Mouse (Mus musculus) adrenal gland, postnatal 4 days (tissue): Measurements from ENCODE around the gene Nat9. TPM values are rescaled to one million over a fixed set of nuclear protein-coding genes. Genes with fewer than 3 reads are reported as not detected.

ENCODE experiments used
- DNase-seq, 2 experiments: peaks; one replicate each; pipeline ENCODE4 v3.0.0; 2021 to 2022; ENCODE audit warnings: low spot score in 2 of 2, mixed read lengths in 2 of 2
- long read RNA-seq, 2 experiments: library from polyadenylated mRNA; stranded (forward); transcript quantifications; one replicate each; pipeline ENCODE4 v2.0.0; 2021
- total RNA-seq, 2 experiments: library from RNA; stranded (reverse); gene quantifications; 2 replicates each; pipeline ENCODE4 v1.2.3; 2021

Gene Nat9
- 10 to 100 TPM; 21.6 to 22.1 TPM for total RNA-seq
- long read RNA-seq, experiment 1, transcript Nat9-203 (7 exons, 1,204 nt): major isoform, 8 of 22 reads
- long read RNA-seq, experiment 1, transcript Nat9-201 (7 exons, 1,143 nt): minor isoform, 7 of 22 reads
- long read RNA-seq, experiment 1, partial matches to known transcripts: 3 of 22 reads
- long read RNA-seq, experiment 1, other reads (novel, unspliced or antisense): 3 of 22 reads
- long read RNA-seq, experiment 2, transcript Nat9-203 (7 exons, 1,204 nt): major isoform, 9 of 19 reads
- long read RNA-seq, experiment 2, partial matches to known transcripts: 4 of 19 reads
- long read RNA-seq, experiment 2, other reads (novel, unspliced or antisense): 3 of 19 reads

DNA sequence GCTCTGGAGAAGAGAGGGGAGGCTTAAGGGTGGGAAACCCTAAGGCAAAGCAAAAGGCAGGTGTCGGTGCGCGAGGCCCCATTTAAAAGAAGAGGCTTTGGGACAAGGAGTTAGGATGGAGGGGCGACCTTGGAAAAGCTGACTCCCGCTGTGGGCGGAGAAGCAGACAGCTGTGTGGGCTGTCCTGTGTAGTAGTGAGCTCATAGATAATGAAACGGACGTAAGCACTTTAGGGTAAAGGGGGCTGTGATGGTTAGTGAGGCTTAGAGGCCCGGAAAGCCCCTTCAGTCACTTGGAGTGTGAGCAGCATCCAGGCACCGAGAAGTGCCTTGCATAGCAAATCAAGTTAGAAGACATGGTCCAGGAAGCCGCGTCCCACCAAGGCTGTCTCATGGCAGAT, at the start of gene Nat9:
Gene Nat9, minus strand, starts transcription at position 167 of the 400 bp plus-strand sequence.
- DNase-seq: no peak

DNA sequence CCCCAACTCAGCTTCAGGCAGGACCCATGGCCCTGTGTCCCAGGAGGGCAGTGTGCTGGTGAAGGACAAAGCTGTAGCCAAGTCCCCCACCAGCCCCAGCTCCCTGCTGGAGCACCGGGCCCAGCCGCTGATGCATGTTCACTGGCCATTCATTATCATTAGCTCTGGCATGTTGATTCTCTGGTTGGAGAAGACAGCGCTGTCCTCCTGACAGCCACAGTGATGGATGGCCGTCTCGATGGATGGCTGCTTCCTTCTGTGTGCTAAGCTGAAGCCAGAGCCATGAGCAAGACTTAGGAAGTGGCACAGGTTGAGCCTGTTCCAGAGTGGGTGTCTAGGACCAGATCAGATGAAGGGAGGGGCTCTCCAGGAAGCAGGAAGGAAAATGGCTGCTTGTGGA, 48.9 kb upstream of the Nat9 start:
- no peak for DNase-seq

- DNase-seq: no peak
These were observed 46.8 kb upstream of the Nat9 start for GRCm38 (mm10) chr11:115234320-115235044.

- DNase-seq: no peak
These were observed 46.0 kb upstream of the Nat9 start for GRCm38 (mm10) chr11:115233526-115234290.

DNA sequence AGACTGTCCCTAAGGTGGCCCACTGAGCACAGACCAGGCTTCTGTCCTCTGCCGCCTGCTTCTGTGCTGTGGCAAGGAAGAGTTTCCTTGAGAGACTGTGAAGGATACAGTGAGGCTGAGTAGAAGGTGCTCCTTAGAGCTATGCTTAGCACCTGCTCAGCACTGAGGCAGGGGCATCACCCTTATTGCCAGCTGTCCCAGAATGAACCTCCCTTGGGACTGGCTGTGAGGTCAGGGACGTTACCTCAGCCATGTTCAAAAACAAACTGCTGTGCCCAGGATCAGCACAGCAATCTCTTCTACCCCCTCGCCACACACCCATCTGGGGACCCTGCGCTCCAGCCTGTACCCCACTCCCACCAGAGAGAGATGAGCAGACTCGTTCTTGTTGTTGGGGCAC, 45.2 kb upstream of the Nat9 start:
- DNase-seq: no peak

DNA sequence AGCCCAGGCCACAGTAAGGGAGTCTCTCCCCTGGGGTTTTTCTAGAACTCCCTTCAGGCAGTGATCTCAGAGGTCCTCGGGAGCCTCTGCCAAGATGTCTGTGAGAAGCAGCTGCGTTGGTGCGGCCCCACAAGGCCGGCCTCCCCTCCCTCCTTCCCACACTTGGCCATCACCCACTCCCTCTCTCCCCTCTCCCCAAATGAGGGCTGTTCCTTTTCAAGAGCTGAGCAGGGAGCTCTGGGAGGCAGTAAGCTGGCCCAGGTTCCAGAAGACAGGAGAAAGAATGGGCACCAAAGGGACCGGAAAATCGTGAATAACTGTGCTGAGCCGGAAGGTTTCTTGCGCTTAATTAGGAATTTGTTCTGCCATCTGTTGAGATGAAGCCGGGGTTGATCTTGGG, 44.3 kb upstream of the Nat9 start:
- DNase-seq: no peak

DNA sequence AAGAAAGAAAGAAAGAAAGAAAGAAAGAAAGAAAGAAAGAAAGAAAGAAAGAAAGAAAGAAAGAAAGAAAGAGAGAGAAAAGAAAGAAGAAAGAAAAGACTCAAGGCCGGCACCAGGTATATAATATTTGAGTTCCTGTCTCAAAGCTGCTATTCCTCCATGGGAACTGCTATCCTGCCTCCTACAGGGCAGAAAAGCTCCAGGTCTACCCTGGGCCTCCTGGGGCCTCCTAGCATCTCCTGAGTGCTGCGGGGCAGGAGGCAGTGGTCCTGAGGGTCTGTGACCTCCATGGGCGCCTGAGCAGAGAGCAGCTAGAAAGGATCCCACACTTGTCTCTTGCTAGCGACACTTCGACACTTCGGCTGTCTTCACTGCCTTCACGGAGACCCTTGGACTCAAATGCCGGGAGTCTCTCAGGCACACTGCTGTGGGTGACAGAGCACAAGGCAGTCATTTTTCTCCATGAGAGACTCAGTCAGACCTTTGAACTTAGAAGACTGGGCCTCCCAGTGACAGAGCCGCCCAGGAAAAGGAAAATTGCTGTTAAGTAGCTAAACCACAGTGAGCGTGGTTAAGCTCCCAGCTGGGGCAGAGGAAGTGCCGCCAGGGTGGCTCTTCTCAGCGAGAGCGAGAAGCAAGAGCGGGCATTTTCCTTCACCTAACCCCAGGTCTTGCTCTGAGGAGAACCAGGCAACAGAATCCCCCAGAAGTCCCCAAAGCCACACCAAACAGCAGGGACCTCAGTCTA, 43.7 kb upstream of the Nat9 start:
- DNase-seq: no peak

DNA sequence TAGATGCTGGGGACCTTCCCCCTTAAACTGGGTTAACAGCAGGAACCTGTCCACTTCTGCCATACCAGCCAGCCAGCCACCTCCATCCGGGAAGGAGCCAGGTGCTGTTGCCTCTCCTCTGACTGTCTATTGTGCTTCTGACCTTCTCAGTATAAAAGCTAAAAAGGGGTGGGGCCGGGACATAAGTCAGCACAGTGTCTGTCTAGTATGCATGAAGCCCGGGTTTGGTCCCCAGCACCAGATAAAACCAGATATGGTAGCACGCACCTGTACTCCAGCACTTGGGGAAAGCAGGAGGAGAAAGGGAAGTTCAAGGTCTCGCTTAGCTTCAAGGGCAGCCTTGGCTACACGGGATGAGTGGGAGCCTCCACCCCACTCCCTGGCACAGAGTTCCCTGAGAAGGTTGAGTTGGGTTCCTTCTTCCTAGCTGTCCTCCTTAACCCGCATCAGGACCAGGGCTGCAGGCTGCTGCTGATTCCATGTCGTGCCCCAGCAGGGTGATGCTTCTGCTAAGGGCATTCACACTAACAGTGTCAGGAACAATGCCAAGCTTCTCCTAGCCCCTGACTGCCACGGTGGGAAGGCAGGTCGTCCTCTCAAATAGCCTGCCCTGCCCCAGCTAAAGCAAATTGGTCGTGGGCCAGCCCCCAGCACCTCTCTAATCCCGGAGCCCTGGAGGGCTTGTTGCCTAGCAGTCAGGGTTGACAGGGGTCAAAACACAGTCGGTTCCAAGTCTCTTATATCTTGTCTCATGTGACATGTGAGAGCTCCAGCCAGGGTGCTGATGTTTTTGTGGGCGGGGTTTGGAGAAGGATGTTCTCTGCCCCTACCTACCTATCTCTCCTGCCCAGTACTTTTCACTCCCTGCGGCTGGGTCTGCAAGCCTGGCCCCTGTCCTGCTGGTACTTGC, 41.6 kb upstream of the Nat9 start:
- DNase-seq: no peak

GRCm38 (mm10) chr11:115228430-115228829, 40.8 kb upstream of the Nat9 start:
- DNase-seq: no peak

GRCm38 (mm10) chr11:115227640-115228039, 40.0 kb upstream of the Nat9 start:
- DNase-seq: no peak

DNA sequence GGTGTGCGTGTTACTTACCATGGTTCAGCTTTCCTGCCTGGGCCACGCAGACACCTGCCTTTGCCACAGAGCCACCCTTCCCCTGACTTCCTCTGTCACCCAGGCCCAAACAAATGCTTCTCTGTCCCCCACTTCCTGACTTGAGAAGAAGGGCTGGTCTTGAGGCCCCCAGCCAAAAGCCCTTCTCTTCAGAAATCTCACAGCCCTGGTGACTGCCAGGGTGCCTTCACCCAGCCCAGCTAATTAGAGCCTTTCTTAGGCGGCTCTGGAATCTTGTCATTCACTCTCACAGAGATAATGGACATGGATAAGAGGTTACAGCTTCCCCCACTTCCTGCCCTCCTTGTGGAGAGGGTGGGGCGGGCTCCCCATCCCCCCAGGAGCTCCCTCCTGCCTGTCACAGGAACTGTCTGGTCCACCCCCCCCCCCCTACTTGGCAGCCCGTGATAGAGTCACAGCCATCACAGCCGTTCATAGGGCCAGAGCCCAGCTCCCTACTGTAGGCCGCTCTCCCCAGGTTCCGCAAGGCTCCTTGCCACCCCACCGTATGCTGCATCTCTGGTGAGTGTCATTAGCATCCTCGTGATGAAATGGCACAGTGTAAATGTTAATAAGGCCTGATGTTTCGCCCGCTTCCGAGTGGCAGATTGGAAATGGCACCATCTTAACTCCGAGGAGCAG, 39.3 kb upstream of the Nat9 start:
- no peak for DNase-seq

- DNase-seq: no peak
These were observed 37.6 kb upstream of the Nat9 start for GRCm38 (mm10) chr11:115225301-115225700.

DNA sequence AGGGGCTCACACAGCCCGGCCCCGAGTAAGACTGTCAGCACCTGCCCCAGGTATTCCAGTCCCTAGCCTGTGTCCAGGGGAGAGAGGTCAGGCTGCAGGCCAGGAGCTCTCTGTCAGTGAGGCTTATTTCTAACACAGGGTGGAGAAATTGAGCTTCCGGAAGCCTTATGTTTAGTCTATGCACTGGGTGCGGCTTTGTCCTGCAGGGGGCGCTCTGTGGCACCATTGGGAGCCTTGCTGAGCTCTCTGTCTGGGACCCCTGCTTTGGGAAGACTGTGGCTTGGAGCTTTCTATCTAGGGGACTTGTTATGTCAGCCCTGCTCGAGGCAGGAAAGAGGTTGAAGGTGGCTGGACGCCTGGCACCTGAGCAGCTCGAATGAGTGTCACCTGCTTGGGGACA, 37.2 kb upstream of the Nat9 start:
- peak; percentile 33 to 53 for DNase-seq

GRCm38 (mm10) chr11:115223877-115224276, 36.2 kb upstream of the Nat9 start:
- no peak for DNase-seq

DNA sequence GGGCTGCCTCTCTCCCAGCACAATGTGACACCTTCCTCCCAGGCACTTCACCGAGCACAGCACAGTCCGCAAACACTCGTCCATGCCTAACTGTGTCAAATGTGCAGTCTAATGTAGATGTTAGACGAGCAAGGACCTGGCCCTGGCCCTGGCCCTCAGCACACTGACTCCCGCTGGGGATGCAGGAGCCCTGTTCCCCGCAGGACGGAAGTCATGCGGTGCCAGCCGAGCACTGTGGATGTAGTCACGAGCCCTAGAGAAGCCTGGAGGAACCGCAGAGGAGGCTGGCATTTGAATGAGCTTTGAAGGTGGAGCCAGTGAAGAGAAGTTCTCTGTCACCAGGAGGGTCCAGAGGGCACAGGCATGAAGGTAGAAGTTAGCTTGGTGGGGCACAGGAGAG, 35.8 kb upstream of the Nat9 start:
- DNase-seq: no peak

- DNase-seq: no peak
These were observed 34.9 kb upstream of the Nat9 start for GRCm38 (mm10) chr11:115222570-115222969.

- DNase-seq: no peak
These were observed 34.4 kb upstream of the Nat9 start for GRCm38 (mm10) chr11:115222077-115222476.

- no peak for DNase-seq
These were observed 32.0 kb upstream of the Nat9 start for GRCm38 (mm10) chr11:115219685-115220084.

GRCm38 (mm10) chr11:115219263-115219662, 31.6 kb upstream of the Nat9 start:
- DNase-seq: no peak
